ENCODE assay signal across 17 mouse cellular contexts in the genomic region with DNA sequence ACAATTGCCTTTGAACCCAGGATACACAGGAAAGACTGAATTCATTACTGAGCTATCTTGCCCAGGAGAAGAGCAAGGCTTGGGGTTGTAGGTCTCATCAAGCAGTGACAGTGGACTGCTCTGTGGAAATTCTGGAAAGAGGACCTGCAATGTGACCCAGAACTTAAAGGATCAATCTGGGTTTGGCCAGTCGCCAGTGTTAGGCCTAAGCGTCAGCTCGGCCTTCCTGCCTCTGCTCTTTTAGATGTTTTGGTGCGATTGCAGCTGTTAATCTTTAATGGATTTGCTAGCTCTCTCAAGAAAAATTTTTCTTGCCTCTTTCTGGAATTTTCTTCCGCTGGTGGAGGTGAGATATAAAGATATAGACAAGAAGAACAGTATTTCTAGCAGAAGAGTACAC.
DNase-seq lines count a peak whose midpoint lies in the region; ATAC-seq and TF ChIP-seq lines count a peak whose summit lies in the region.
"Had no signal": no experiment of that assay in that cellular context is flagged by ENCODE, and none has a peak within 500 bp of the region (broad histone marks: within the 10 kb centered on the region; RNA-seq: fewer than 3 reads in every experiment).

No protein-coding gene starts in this region.

- H3K4me1 ChIP-seq in kidney, adult 2 months (ENCODE audit: control insufficient read depth, insufficient read depth, low read length) = peaks cover 2% of the 10 kb centered on the region; the same call in 1 of the 2 replicates
- H3K4me1 ChIP-seq in kidney, embryonic 16.5 days (ENCODE audit: insufficient read depth, low read length) = no peaks in the 10 kb centered on the region
- H3K4me1 ChIP-seq in hindbrain, embryonic 12.5 days = no peaks in the 10 kb centered on the region
- H3K4me1 ChIP-seq: embryonic facial prominence, embryonic 12.5 days; heart, embryonic 12.5 days had no signal

- WGBS in kidney, adult 2 months = 29% methylated on average over 5 of the region's 5 CpGs
- WGBS in kidney, embryonic 16.5 days = 62% methylated on average over 5 of the region's 5 CpGs
- 84% methylated on average over 5 of the region's 5 CpGs for WGBS in hindbrain, embryonic 12.5 days

- TF ChIP-seq POLR2A in kidney, adult 2 months (IDR thresholded peaks at IDR 0.05; ENCODE audit: low read depth, low read length) = no peak

- H3K36me3 ChIP-seq in kidney, adult 2 months (ENCODE audit: control insufficient read depth, insufficient read depth, low read length) = no peaks in the 10 kb centered on the region
- no peaks in the 10 kb centered on the region for H3K36me3 ChIP-seq in kidney, embryonic 16.5 days (ENCODE audit: insufficient read depth, low read length)
- H3K36me3 ChIP-seq in hindbrain, embryonic 12.5 days = no peaks in the 10 kb centered on the region
- H3K36me3 ChIP-seq: embryonic facial prominence, embryonic 12.5 days; heart, embryonic 12.5 days had no signal

- no peak overlapping the region for H3K9ac ChIP-seq in kidney, embryonic 16.5 days (replicated peaks; ENCODE audit: low read length)
- H3K9ac ChIP-seq in hindbrain, embryonic 12.5 days = no peak overlapping the region
- H3K9ac ChIP-seq: embryonic facial prominence, embryonic 12.5 days; heart, embryonic 12.5 days had no signal

- TF ChIP-seq CTCF in kidney, adult 2 months (conservative IDR thresholded peaks at IDR 0.05; ENCODE audit: insufficient read depth, insufficient read length, low read depth, low read length) = no peak

- no peak overlapping the region for H3K27ac ChIP-seq in kidney, adult 2 months (ENCODE audit: insufficient read depth, low read depth, low read length)
- no peak overlapping the region for H3K27ac ChIP-seq in kidney, embryonic 16.5 days (ENCODE audit: low read length)
- H3K27ac ChIP-seq in hindbrain, embryonic 12.5 days = no peak overlapping the region
- H3K27ac ChIP-seq: embryonic facial prominence, embryonic 12.5 days; heart, adult 2 months had no signal

- no peak overlapping the region for H3K4me2 ChIP-seq in kidney, embryonic 16.5 days (replicated peaks; ENCODE audit: low read depth, low read length)
- H3K4me2 ChIP-seq in hindbrain, embryonic 12.5 days (replicated peaks) = no peak overlapping the region
- H3K4me2 ChIP-seq: embryonic facial prominence, embryonic 12.5 days; heart, embryonic 12.5 days had no signal

- H3K27me3 ChIP-seq in kidney, adult 2 months (replicated peaks; ENCODE audit: control insufficient read depth, insufficient read depth, low read length) = no peaks in the 10 kb centered on the region
- H3K27me3 ChIP-seq in kidney, embryonic 16.5 days (ENCODE audit: insufficient read depth, low read length) = no peaks in the 10 kb centered on the region
- no peaks in the 10 kb centered on the region for H3K27me3 ChIP-seq in hindbrain, embryonic 12.5 days
- H3K27me3 ChIP-seq: embryonic facial prominence, embryonic 12.5 days; heart, embryonic 12.5 days had no signal

- ATAC-seq in kidney, embryonic 16.5 days (ENCODE audit: low FRiP score, low TSS enrichment) = no peak
- ATAC-seq in hindbrain, embryonic 12.5 days (ENCODE audit: low FRiP score) = no peak
- ATAC-seq: forebrain, embryonic 16.5 days had no signal

- no peak overlapping the region for H3K4me3 ChIP-seq in kidney, adult 2 months (ENCODE audit: insufficient read depth, low read depth, low read length)
- no peak overlapping the region for H3K4me3 ChIP-seq in kidney, embryonic 16.5 days (ENCODE audit: low read length)
- no peak overlapping the region for H3K4me3 ChIP-seq in hindbrain, embryonic 12.5 days
- H3K4me3 ChIP-seq: embryonic facial prominence, embryonic 12.5 days; heart, adult 2 months; heart, embryonic 12.5 days had no signal

- no peaks in the 10 kb centered on the region for H3K9me3 ChIP-seq in kidney, embryonic 16.5 days (ENCODE audit: low read length)
- H3K9me3 ChIP-seq in hindbrain, embryonic 12.5 days (replicated peaks) = no peaks in the 10 kb centered on the region
- H3K9me3 ChIP-seq: embryonic facial prominence, embryonic 12.5 days; heart, embryonic 12.5 days had no signal

- DNase-seq in kidney, adult 2 months = peak; percentile 70
- DNase-seq in kidney, adult 8-10 months = peak; percentile 51 to 53
- peak; percentile 61 for DNase-seq in kidney, adult 9 months
- peak; percentile 49 to 67 for DNase-seq in kidney, postnatal 36 days
- no peak for DNase-seq in heart, adult 8-10 months (ENCODE audit: low spot score)
- DNase-seq in frontal cortex, postnatal 14 days (ENCODE audit: low spot score in 2 of 2) = no peak
- DNase-seq: adrenal gland, adult 8-10 months; cerebellum, adult 11-12 months; cerebellum, adult 9-10 months; cerebellum, postnatal 25 days; gastrocnemius, postnatal 14 days; heart, adult 2 months had no signal

Comparison
In these comparisons a context has a peak if more than half of its experiments do, and no peak if none do; other contexts are left out.
1. DNase-seq: peak in kidney, adult 2 months (single experiment), kidney, adult 8-10 months (2 of 2), kidney, adult 9 months (single experiment) and kidney, postnatal 36 days (2 of 2); none in heart, adult 8-10 months (single experiment) and frontal cortex, postnatal 14 days (0 of 2).